Mouse (Mus musculus): Measurements from ENCODE around the gene Samd15.

- TF ChIP-seq CTCF (conservative IDR thresholded peaks at IDR 0.05 in 1 of 2, IDR thresholded peaks at IDR 0.05 in 1 of 2; ENCODE audit: low read depth in 2 of 2, low read length in 2 of 2): no peak
- TF ChIP-seq MAFK (IDR thresholded peaks at IDR 0.05; ENCODE audit: insufficient replicate concordance, low read length): no peak
- 0 out of 2 replicates have a peak, but pooled peaks have one; percentile 24 for TF ChIP-seq JUND (conservative IDR thresholded peaks at IDR 0.05; ENCODE audit: low read depth, low read length)
- peak; percentile 30; the same call in 1 of the 2 replicates for TF ChIP-seq POLR2A (IDR thresholded peaks at IDR 0.05; ENCODE audit: low read depth, low read length)
- TF ChIP-seq SIN3A (IDR thresholded peaks at IDR 0.05; ENCODE audit: low read length): 0 out of 2 replicates have a peak, but pooled peaks have one; percentile 35
- peak; percentile 62 for TF ChIP-seq ETS1 (conservative IDR thresholded peaks at IDR 0.05; ENCODE audit: low read depth, low read length)
- TF ChIP-seq ZNF384 (IDR thresholded peaks at IDR 0.05; ENCODE audit: low read depth, low read length): no peak
- no peak for TF ChIP-seq ZC3H11A (IDR thresholded peaks at IDR 0.05; ENCODE audit: low read depth, low read length)
- peak; percentile 52 for TF ChIP-seq BHLHE40 (IDR thresholded peaks at IDR 0.05; ENCODE audit: low read depth, low read length)
- 0 out of 2 replicates have a peak, but pooled peaks have one; percentile 13 for TF ChIP-seq ELF1 (IDR thresholded peaks at IDR 0.05; ENCODE audit: low read depth, low read length)
Observed at GRCm38 (mm10) chr12:87236882-87237483, 37.5 kb downstream of the Samd15 start.

Measured in CH12.LX (cell line).